Mouse (Mus musculus): ENCODE measurements around the gene Elmo1.

Gene Elmo1

GRCm38 (mm10) chr13:20205746-20206145, 115.3 kb downstream of the Elmo1 start:
- no peak for DNase-seq (ENCODE audit: low spot score in 2 of 2)

GRCm38 (mm10) chr13:20207126-20207525, 116.7 kb downstream of the Elmo1 start:
- DNase-seq (ENCODE audit: low spot score in 2 of 2), result no peak

- DNase-seq (ENCODE audit: low spot score in 2 of 2), result peak; percentile 20 to 33
Observed at GRCm38 (mm10) chr13:20207950-20208642, 117.7 kb downstream of the Elmo1 start.

DNA sequence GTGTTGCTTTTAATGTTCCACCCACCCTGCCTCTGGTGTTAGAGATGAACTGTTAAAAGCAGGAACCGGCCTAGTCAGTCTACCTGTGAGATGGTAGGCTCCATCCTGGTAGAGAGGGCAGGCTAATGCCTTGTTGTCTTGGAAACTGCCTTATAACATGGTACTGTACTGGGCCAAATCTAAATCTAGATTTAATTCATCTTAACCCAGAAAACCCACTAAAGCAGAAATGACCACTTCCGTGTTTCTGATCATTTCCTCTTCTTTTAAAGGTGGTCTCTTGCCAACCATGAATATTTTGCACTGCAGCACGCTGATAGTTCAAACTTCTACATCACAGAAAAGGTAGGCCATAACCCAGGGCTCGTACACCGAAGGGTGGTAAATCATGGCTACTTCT, 118.5 kb downstream of the Elmo1 start:
- no peak for DNase-seq (ENCODE audit: low spot score in 2 of 2)

DNA sequence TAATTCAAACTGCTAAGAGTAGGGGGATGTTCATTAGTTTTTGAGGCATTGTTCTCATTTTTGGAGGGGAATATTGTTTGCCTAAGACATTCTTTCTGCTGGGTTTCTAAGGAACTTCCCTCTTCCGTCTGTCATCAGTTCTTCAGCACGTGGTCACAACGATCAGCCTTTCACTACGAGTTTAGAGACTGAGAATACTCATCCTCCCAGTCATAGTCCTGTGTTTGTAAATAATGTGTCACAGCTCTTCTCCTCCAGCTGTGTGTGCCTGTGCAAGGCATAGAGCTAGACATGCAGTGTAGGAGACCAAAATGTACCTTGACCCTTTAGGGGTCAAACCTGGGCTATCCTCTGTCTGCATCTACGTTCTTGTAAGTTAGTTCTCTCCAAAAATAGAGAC, 121.4 kb downstream of the Elmo1 start:
- no peak for DNase-seq (ENCODE audit: low spot score in 2 of 2)

- no peak for DNase-seq (ENCODE audit: low spot score in 2 of 2)
Observed at GRCm38 (mm10) chr13:20212665-20213064, 122.3 kb downstream of the Elmo1 start.

- no peak for DNase-seq (ENCODE audit: low spot score in 2 of 2)
Observed at GRCm38 (mm10) chr13:20213861-20214260, 123.5 kb downstream of the Elmo1 start.

DNA sequence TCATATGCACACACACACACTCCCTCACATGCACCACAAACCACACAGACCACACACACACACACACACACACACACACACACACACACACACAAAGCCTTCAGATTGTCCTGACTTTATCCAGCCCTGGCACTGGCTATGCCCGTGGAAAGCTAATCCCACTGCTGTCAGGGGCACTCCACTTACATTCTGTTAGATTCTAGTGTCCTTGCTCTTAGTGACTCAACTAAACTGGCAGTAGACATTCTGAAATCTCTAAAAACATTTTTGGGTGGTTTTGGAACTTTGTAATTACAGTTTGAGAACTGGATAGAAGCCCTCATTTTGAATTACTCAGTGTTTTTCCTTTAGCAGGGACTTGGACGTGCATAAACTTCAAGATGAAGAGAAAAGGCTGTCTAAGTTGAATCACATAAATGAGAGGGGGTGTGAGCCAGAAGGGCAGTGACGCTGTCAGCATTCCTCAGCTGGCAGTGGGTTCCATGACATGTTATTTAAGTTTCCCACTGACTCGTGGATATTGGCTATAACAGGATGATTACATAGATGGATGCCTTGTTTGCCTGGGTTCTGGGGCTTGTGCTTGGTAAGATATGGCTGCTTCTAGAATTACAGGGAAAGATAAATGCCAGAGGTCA, 127.2 kb downstream of the Elmo1 start:
- DNase-seq (ENCODE audit: low spot score in 2 of 2), result no peak

DNA sequence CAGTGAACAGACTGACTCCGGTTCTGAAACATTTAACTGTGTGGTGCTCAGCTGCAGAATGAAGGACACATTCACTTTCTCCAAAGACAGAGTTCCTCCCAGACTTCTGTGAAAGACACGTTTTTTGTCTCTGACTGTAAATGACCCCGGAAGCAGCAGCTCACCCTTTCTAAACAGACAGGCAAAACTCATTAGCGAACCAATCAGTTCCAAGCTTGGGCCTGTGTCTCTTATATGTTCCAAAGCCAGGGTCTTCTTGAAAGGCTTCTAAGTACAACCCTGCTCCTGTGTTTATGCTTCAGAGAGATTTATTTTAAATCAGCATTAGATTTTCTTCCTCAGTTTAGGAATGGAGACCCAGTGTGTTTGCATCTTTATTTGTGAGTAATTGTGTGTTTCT, 127.7 kb downstream of the Elmo1 start:
- DNase-seq (ENCODE audit: low spot score in 2 of 2), result no peak

- no peak for DNase-seq (ENCODE audit: low spot score in 2 of 2)
Observed at GRCm38 (mm10) chr13:20220414-20220813, 130.0 kb downstream of the Elmo1 start.

DNA sequence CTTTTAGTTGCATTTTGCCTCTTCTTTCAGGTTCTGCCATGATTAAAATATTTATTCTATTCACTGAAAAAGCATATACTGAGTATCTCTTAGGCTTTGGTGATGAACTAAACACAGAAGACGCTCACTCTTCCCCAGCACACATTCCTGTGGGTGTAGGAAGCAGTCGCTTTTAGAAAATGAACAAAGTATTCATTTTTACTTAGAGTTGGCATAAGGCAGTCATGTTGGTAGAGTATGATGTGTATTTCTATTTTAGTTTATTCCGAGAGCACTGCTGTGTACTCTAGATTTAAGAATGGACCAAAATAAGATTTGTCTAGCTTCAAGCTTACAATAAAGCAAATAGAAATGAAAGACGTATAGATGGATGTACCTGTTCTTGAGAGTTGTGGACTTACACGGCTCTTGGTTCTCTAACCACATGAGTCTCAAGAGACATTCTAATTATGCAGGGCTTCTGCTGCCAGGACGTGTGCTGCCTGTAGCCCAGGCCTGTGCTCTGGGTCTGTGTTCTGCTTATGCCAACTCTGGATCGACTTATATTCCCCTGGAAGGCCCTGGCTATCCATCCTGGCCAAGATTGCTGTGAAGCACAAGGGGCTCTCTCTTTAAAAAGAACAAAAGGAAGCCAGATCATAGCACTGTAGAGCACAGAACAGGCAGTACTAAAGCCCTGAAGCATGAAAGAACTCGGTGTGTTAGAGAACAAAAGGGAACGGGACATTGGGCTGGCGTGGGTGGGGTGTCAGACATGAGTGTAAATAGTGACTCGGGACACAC, 137.7 kb downstream of the Elmo1 start:
- DNase-seq (ENCODE audit: low spot score in 2 of 2), result no peak

GRCm38 (mm10) chr13:20231837-20232728, 141.7 kb downstream of the Elmo1 start:
- peak in 1 of 2 experiments; percentile 26 for DNase-seq (ENCODE audit: low spot score in 2 of 2)

- DNase-seq (ENCODE audit: low spot score in 2 of 2), result no peak
Observed at GRCm38 (mm10) chr13:20233707-20234106, 143.3 kb downstream of the Elmo1 start.

GRCm38 (mm10) chr13:20237615-20238014, 147.2 kb downstream of the Elmo1 start:
- DNase-seq (ENCODE audit: low spot score in 2 of 2), result no peak

DNA sequence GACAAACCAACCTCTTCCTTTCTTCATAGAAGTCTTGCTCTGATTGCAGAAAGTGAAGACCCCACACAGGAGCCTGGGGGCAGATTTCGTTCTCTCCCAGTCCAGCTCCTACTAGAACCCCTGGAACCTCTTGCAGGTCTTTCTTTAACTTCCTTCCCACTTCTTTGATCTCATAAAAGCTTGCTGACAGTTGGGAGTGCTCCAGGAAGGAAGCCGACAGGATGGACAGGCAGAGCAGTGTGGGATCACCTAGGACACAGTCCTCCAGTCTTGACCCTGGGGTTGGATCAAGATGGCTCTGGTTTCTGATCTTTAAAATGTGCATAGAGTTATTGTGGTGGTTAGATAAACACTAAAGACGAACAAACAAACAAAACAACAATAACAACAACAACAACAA, 147.8 kb downstream of the Elmo1 start:
- DNase-seq (ENCODE audit: low spot score in 2 of 2), result no peak

GRCm38 (mm10) chr13:20238743-20239142, 148.3 kb downstream of the Elmo1 start:
- DNase-seq (ENCODE audit: low spot score in 2 of 2), result no peak

- no peak for DNase-seq (ENCODE audit: low spot score in 2 of 2)
Observed at GRCm38 (mm10) chr13:20250069-20250668, 159.8 kb downstream of the Elmo1 start.

- no peak for DNase-seq (ENCODE audit: low spot score in 2 of 2)
Observed at GRCm38 (mm10) chr13:20254911-20255310, 164.5 kb downstream of the Elmo1 start.

- no peak for DNase-seq (ENCODE audit: low spot score in 2 of 2)
Observed at GRCm38 (mm10) chr13:20255380-20255779, 165.0 kb downstream of the Elmo1 start.

GRCm38 (mm10) chr13:20256613-20257012, 166.2 kb downstream of the Elmo1 start:
- no peak for DNase-seq (ENCODE audit: low spot score in 2 of 2)
